Mouse (Mus musculus): Measurements from ENCODE around the gene Cnnm1. TPM values are rescaled to one million over a fixed set of nuclear protein-coding genes. Genes with fewer than 3 reads are reported as not detected.
A peak's percentile ranks its signal among the peaks of the same experiment; 100 is the strongest.

Gene Cnnm1
- total and polyA plus RNA-seq, 3 experiments = not detected

GRCm38 (mm10) chr19:43452176-43452575, 11.9 kb downstream of the Cnnm1 start:
- Histone ChIP-seq H3K27ac (ENCODE audit: insufficient read depth, low read depth) (no peak overlapping the region), H3K4me3 (replicated peaks in 1 of 3; ENCODE audit: low read depth in 2 of 3, low read length in 2 of 3, poor library complexity in 1 of 3) (no peak overlapping the region), H3K27me3 (replicated peaks) (no peaks in the 10 kb centered on the region), H3K4me2 (ENCODE audit: insufficient read depth, low read depth, poor library complexity, severe bottlenecking) (no peak overlapping the region), H3K4me1 (ENCODE audit: control insufficient read depth in 1 of 2, insufficient read depth in 2 of 2) (peaks cover 0 to 4% of the 10 kb centered on the region in 2 experiments; a peak in 2 of 4 replicates), H3K36me3 (replicated peaks in 1 of 2; ENCODE audit: control insufficient read depth in 1 of 2, insufficient read depth in 1 of 2, low read length in 1 of 2) (no peaks in the 10 kb centered on the region), H3K79me2 (replicated peaks; ENCODE audit: control insufficient read depth, extremely low read depth, insufficient read depth, poor library complexity, severe bottlenecking) (no peaks in the 10 kb centered on the region), H3K9ac (ENCODE audit: insufficient read depth, low read depth) (no peak overlapping the region), H3K9me3 (replicated peaks; ENCODE audit: low read length) (no peaks in the 10 kb centered on the region)
- dilution Hi-C loops (cut with MboI; ENCODE audit: extremely low pct_ligation_motif_present, extremely low pct_unique_long_range_greater_than_20kb, low sequenced_read_pairs) (no loop called here), in situ Hi-C loops (cut with MboI; ENCODE audit: low pct_ligation_motif_present, low pct_unique_long_range_greater_than_20kb, low sequenced_read_pairs) (no loop called here)
- DNase-seq (ENCODE audit: extremely low read depth) = no peak
- TF ChIP-seq ETS1 (conservative IDR thresholded peaks at IDR 0.05; ENCODE audit: low read depth, low read length) = no peak
- TF ChIP-seq E2F4 (IDR thresholded peaks at IDR 0.05; ENCODE audit: insufficient replicate concordance, low read depth, low read length) = no peak
- TF ChIP-seq BHLHE40 (IDR thresholded peaks at IDR 0.05; ENCODE audit: low read depth, low read length) = no peak
- TF ChIP-seq CHD2 (IDR thresholded peaks at IDR 0.05; ENCODE audit: low read length) = no peak
- TF ChIP-seq RCOR1 (conservative IDR thresholded peaks at IDR 0.05; ENCODE audit: low read depth, low read length) = no peak
- TF ChIP-seq PAX5 (IDR thresholded peaks at IDR 0.05; ENCODE audit: low read length) = no peak

- no peak overlapping the region for H3K27ac ChIP-seq (ENCODE audit: insufficient read depth, low read depth)
- H3K4me1 ChIP-seq (ENCODE audit: control insufficient read depth in 1 of 2, insufficient read depth in 2 of 2) = peaks cover 0 to 4% of the 10 kb centered on the region in 2 experiments; a peak in 2 of 4 replicates
- no peaks in the 10 kb centered on the region for H3K27me3 ChIP-seq (replicated peaks)
- no peaks in the 10 kb centered on the region for H3K36me3 ChIP-seq (replicated peaks in 1 of 2; ENCODE audit: control insufficient read depth in 1 of 2, insufficient read depth in 1 of 2, low read length in 1 of 2)
- dilution Hi-C loops (cut with MboI; ENCODE audit: extremely low pct_ligation_motif_present, extremely low pct_unique_long_range_greater_than_20kb, low sequenced_read_pairs) (no loop called here), in situ Hi-C loops (cut with MboI; ENCODE audit: low pct_ligation_motif_present, low pct_unique_long_range_greater_than_20kb, low sequenced_read_pairs) (no loop called here)
- no peak overlapping the region for H3K4me2 ChIP-seq (ENCODE audit: insufficient read depth, low read depth, poor library complexity, severe bottlenecking)
- no peak for TF ChIP-seq ZC3H11A (IDR thresholded peaks at IDR 0.05; ENCODE audit: low read depth, low read length)
- no peak for TF ChIP-seq TCF12 (IDR thresholded peaks at IDR 0.05; ENCODE audit: low read depth, low read length)
- no peak for TF ChIP-seq JUND (conservative IDR thresholded peaks at IDR 0.05; ENCODE audit: low read depth, low read length)
- no peak for TF ChIP-seq MXI1 (IDR thresholded peaks at IDR 0.05; ENCODE audit: low read depth, low read length)
- no peak for TF ChIP-seq ZMIZ1 (IDR thresholded peaks at IDR 0.05; ENCODE audit: low read depth, low read length)
- no peak for TF ChIP-seq MYC (IDR thresholded peaks at IDR 0.05; ENCODE audit: low read depth, low read length)
- TF ChIP-seq CTCF (conservative IDR thresholded peaks at IDR 0.05 in 1 of 2, IDR thresholded peaks at IDR 0.05 in 1 of 2; ENCODE audit: low read depth in 2 of 2, low read length in 2 of 2) = no peak
- no peak for TF ChIP-seq HCFC1 (IDR thresholded peaks at IDR 0.05; ENCODE audit: low read depth, low read length)
- no peak for TF ChIP-seq MAFK (IDR thresholded peaks at IDR 0.05; ENCODE audit: insufficient replicate concordance, low read length)
- TF ChIP-seq JUN (IDR thresholded peaks at IDR 0.05; ENCODE audit: insufficient read depth, low read depth, low read length) = no peak
- TF ChIP-seq CHD1 (IDR thresholded peaks at IDR 0.05; ENCODE audit: low read depth, low read length) = no peak
- TF ChIP-seq SMC3 (IDR thresholded peaks at IDR 0.05; ENCODE audit: low read depth, low read length) = no peak
- no peak for TF ChIP-seq PAX5 (IDR thresholded peaks at IDR 0.05; ENCODE audit: low read length)
- TF ChIP-seq UBTF (IDR thresholded peaks at IDR 0.05; ENCODE audit: low read depth, low read length) = no peak
- no peak for TF ChIP-seq RCOR1 (conservative IDR thresholded peaks at IDR 0.05; ENCODE audit: low read depth, low read length)
- TF ChIP-seq ETS1 (conservative IDR thresholded peaks at IDR 0.05; ENCODE audit: low read depth, low read length) = no peak
- no peak for TF ChIP-seq SIN3A (IDR thresholded peaks at IDR 0.05; ENCODE audit: low read length)
- no peaks in the 10 kb centered on the region for H3K79me2 ChIP-seq (replicated peaks; ENCODE audit: control insufficient read depth, extremely low read depth, insufficient read depth, poor library complexity, severe bottlenecking)
- no peak overlapping the region for H3K4me3 ChIP-seq (replicated peaks in 1 of 3; ENCODE audit: low read depth in 2 of 3, low read length in 2 of 3, poor library complexity in 1 of 3)
- no peaks in the 10 kb centered on the region for H3K9me3 ChIP-seq (replicated peaks; ENCODE audit: low read length)
- no peak overlapping the region for H3K9ac ChIP-seq (ENCODE audit: insufficient read depth, low read depth)
- DNase-seq (ENCODE audit: extremely low read depth) = peak; percentile 12
These were observed 12.8 kb downstream of the Cnnm1 start for GRCm38 (mm10) chr19:43453025-43453424.

Measured in CH12.LX (cell line).